Mouse (Mus musculus) thymus, adult 2 months (tissue): ENCODE data around the gene Lcn10. TPM values are rescaled to one million over a fixed set of nuclear protein-coding genes. Genes with fewer than 3 reads are reported as not detected.
A peak's percentile ranks its signal among the peaks of the same experiment; 100 is the strongest.
"Not testable (repeated sequence)": the region's sequence is repeated elsewhere in the genome, so short reads cannot be mapped to it uniquely, and the experiment has no call there.

Experiments used
- DNase-seq: peaks from one replicate; pipeline ENCODE4 v3.0.0; 2021
- H3K27ac ChIP-seq: fragments of 200-500 bp; 2 replicates; pipeline ENCODE4 v1.5.1; 2012; ENCODE audit warnings: low read length, control low read depth; ENCODE audit not compliant: control insufficient read depth, insufficient read depth
- H3K27me3 ChIP-seq: fragments of 200-500 bp; 2 replicates; pipeline ENCODE4 v1.6.1; 2012; ENCODE audit warnings: mild to moderate bottlenecking, low read length, moderate library complexity, mixed read lengths; ENCODE audit not compliant: control insufficient read depth, insufficient read depth
- H3K36me3 ChIP-seq: fragments of 200-500 bp; 2 replicates; pipeline ENCODE4 v1.6.1; 2012; ENCODE audit warnings: mild to moderate bottlenecking, low read length, moderate library complexity; ENCODE audit not compliant: control insufficient read depth, insufficient read depth
- H3K4me1 ChIP-seq: fragments of 200-500 bp; replicated peaks from 2 replicates; pipeline ENCODE4 v1.6.1; 2012; ENCODE audit warnings: low read length; ENCODE audit not compliant: control insufficient read depth, insufficient read depth
- H3K4me3 ChIP-seq: fragments of 200-500 bp; 2 replicates; pipeline ENCODE4 v1.5.1; 2012; ENCODE audit warnings: mild to moderate bottlenecking, low read length, control low read depth, moderate library complexity; ENCODE audit not compliant: control insufficient read depth, insufficient read depth
- CTCF ChIP-seq: fragments of 200-500 bp; IDR thresholded peaks from 2 replicates; pipeline ENCODE4 v1.5.1; 2012; ENCODE audit warnings: mild to moderate bottlenecking, control low read depth, low read length, moderate library complexity, borderline replicate concordance; ENCODE audit not compliant: control insufficient read depth, poor library complexity, insufficient read depth; ENCODE audit errors: extremely low read depth
- POLR2A ChIP-seq: fragments of 200-500 bp; IDR thresholded peaks from 2 replicates; pipeline ENCODE4 v1.6.1; 2012; ENCODE audit warnings: mild to moderate bottlenecking, low read length, control low read depth, moderate library complexity; ENCODE audit not compliant: control insufficient read depth, poor library complexity, insufficient read depth; ENCODE audit errors: extremely low read depth
- WGBS: fragments of 180-500 bp; shearing (Covaris S2); methylation state at CpG from one replicate; pipeline ENCODE4 v1.1.7; 2018; 5-methylcytosine and 5-hydroxymethylcytosine counted together
- polyA plus RNA-seq: library from polyadenylated mRNA; depleted of rRNA; stranded (reverse); fragments of >200 nt; gene quantifications from 2 replicates; pipeline ENCODE4 v1.2.3, GENCODE M21; 2012

Gene Lcn10
- polyA plus RNA-seq, 1 experiment, result 0.73 TPM

DNA sequence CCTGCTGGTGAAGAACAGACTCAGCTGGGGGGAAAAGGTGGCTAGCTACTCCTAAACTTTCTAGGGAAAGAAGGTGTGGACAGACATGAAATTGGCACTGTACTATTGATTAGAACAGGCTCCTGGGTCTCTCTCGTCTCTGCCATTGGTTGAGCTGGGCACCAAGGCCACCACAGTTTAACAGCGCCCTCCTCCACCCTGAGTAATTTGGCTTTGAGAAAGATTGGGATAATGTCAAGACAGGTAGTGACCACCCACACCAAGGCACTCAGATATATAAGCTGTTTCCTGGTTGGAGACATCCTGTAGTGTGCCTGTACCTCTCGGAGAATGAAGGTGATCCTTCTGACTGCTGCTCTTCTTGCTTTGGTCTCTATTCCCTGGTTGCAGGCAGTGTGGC, 6.0 kb upstream of the Lcn10 start, which contains the start of gene Lcn6:
Gene Lcn6, plus strand, starts transcription at position 301 of the 400 bp plus-strand sequence.
- Histone ChIP-seq H3K4me3 (no peak within 1 kb of the TSS), H3K36me3 (no peaks in the 10 kb centered on the region), H3K27ac (no peak within 1 kb of the TSS), H3K4me1 (peaks cover 18% of the 10 kb centered on the region), H3K27me3 (no peaks in the 10 kb centered on the region)
- no peak for TF ChIP-seq POLR2A
- TF ChIP-seq CTCF, result no peak
- 95% methylated on average over 3 of the region's 3 CpGs for WGBS
- DNase-seq, result no peak

DNA sequence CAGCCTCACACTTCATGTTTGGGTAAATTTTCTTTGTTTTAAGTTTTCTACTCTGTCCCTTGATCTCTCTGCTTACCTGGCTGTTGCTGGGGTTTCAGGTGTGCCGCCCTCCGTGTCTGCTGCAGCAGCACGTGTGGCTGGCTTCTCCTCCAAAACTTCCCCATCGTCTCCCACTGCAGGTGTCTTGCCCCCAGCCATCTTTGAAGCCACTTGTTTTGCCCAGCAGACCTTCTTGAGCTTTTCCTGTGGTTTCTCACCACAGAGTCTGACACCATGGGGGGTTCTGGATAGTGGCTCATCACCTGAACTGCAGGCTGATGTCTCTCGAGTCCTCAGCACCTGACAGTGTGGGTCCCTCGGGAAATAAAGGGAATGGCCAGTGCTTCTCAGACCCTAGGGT, 3.0 kb upstream of the Lcn10 start:
- H3K36me3 ChIP-seq, result no peaks in the 10 kb centered on the region
- DNase-seq, result peak; percentile 68
- peaks cover 18% of the 10 kb centered on the region for H3K4me1 ChIP-seq
- no peak for TF ChIP-seq CTCF
- no peak for TF ChIP-seq POLR2A
- WGBS, result 5% methylated on average over 6 of the region's 6 CpGs
- H3K4me3 ChIP-seq, result no peak overlapping the region
- H3K27me3 ChIP-seq, result no peaks in the 10 kb centered on the region
- no peak overlapping the region for H3K27ac ChIP-seq

DNA sequence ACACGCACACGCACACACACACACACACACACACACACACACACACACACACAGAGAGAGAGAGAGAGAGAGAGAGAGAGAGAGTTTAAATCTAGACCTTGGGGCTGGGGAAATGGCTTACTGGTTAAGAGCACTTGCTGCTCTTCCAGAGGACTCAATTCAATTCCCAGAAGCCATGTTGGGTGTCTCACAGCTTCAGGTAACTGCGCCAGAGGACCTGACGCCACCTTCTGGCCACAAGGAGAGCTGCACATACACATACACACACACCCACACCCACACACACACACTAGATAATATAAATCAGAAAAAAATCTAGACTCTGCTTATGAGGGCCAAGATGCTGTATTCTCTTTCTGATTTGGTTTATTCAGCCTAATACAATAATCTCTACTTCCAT, 4.4 kb downstream of the Lcn10 start:
- Histone ChIP-seq H3K27me3 (no peaks in the 10 kb centered on the region), H3K4me1 (no peaks in the 10 kb centered on the region), H3K4me3 (no peak overlapping the region), H3K36me3 (no peaks in the 10 kb centered on the region), H3K27ac (no peak overlapping the region)
- TF ChIP-seq CTCF (no peak), POLR2A (no peak)
- DNase-seq, result no peak
- WGBS, result 80% methylated on average over 4 of the region's 4 CpGs

DNA sequence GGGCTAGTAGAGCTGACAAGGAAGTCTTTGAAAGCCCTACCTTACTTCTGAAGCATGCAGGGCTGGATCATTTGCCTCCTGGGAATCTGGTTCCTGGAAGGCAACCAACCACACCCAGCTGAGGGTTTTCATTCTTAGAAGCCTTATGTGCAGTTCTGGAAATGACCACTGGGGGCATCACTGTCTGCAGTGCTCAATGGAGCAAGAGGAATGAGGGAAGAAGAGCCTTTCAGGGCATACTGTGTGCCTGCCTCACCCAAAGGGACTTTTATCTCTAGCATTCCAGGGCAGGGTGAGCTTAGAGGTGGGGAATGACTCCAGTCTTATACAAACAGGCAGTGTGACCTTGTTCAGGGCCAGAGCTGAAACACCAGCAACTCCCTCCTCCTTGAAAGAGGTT, 12.1 kb downstream of the Lcn10 start:
- Histone ChIP-seq H3K27me3 (no peaks in the 10 kb centered on the region), H3K4me3 (no peak overlapping the region), H3K36me3 (no peaks in the 10 kb centered on the region), H3K27ac (no peak overlapping the region), H3K4me1 (no peaks in the 10 kb centered on the region)
- peak; percentile 65 for DNase-seq
- no peak for TF ChIP-seq POLR2A
- no peak for TF ChIP-seq CTCF

GRCm38 (mm10) chr2:25696951-25697350, 14.4 kb downstream of the Lcn10 start:
- Histone ChIP-seq H3K27me3 (no peaks in the 10 kb centered on the region), H3K27ac (no peak overlapping the region), H3K36me3 (no peaks in the 10 kb centered on the region), H3K4me3 (no peak overlapping the region), H3K4me1 (no peaks in the 10 kb centered on the region)
- 83% methylated on average over 4 of the region's 4 CpGs for WGBS
- DNase-seq, result no peak
- TF ChIP-seq POLR2A (no peak), CTCF (no peak)

GRCm38 (mm10) chr2:25698696-25699095, 16.2 kb downstream of the Lcn10 start:
- H3K27ac ChIP-seq, result no peak overlapping the region
- H3K4me1 ChIP-seq, result no peaks in the 10 kb centered on the region
- TF ChIP-seq CTCF (no peak), POLR2A (no peak)
- DNase-seq, result no peak
- 87% methylated on average over 2 of the region's 2 CpGs for WGBS
- no peaks in the 10 kb centered on the region for H3K27me3 ChIP-seq
- no peak overlapping the region for H3K4me3 ChIP-seq
- H3K36me3 ChIP-seq, result no peaks in the 10 kb centered on the region

DNA sequence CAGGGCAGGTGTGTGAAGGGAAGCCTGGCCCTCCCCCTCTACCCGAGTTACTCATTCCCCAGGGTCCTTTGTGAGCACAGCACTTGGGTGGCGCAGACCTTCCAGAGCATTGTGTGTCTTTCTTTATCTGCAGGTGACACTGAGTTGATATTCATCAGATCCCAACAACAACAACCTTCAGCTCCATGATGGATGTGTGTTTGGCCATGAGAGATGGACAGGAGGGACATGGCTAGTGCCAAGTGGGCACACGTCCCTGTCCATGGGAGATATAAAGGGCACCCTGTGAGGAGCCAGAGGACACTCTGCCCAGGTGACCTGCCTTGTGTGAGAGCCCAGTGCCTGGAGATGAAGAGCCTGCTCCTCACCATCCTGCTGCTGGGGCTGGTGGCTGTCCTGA, 17.2 kb downstream of the Lcn10 start, which contains the start of gene Obp2a:
Gene Obp2a, plus strand, starts transcription at position 301 of the 400 bp plus-strand sequence.
- not testable (repeated sequence) for H3K27me3 ChIP-seq, H3K4me1 ChIP-seq
- 92% methylated on average over 3 of the region's 3 CpGs for WGBS

More for the DNA sequence above, 17.2 kb downstream of the Lcn10 start, which contains the start of gene Obp2a:
- H3K36me3 ChIP-seq, H3K27ac ChIP-seq, H3K4me3 ChIP-seq, DNase-seq: not testable (repeated sequence)
